Mouse (Mus musculus) colon, adult 2 months (tissue): ENCODE data around the gene Pdha2. TPM values are rescaled to one million over a fixed set of nuclear protein-coding genes. Genes with fewer than 3 reads are reported as not detected.

ENCODE experiments used
- polyA plus RNA-seq: library from polyadenylated mRNA; depleted of rRNA; stranded (reverse); fragments of >200 nt; gene quantifications from 2 replicates; pipeline ENCODE4 v1.2.3, GENCODE M21; 2012; rRNA removed

The Pdha2 gene
- not detected in 2 replicates for polyA plus RNA-seq

GRCm38 (mm10) chr3:141212255-141212654 lies at the start of gene Pdha2:
Gene Pdha2 (minus strand): TSS chr3:141212355.

